Mouse (Mus musculus) gastrocnemius, postnatal 10 days (tissue): ENCODE results near the gene Xpnpep1. TPM values are rescaled to one million over a fixed set of nuclear protein-coding genes. Genes with fewer than 3 reads are reported as not detected.

Experiments
- DNase-seq: peaks from one replicate; pipeline ENCODE4 v3.0.0; 2021; ENCODE audit warnings: mixed read lengths
- total RNA-seq, 2 experiments: library from RNA; stranded (reverse); gene quantifications; 2 replicates each; pipeline ENCODE4 v1.2.3; 2021

The Xpnpep1 gene
- total RNA-seq, 2 experiments from 2014 or later: 70.7 to 83.8 TPM

DNA sequence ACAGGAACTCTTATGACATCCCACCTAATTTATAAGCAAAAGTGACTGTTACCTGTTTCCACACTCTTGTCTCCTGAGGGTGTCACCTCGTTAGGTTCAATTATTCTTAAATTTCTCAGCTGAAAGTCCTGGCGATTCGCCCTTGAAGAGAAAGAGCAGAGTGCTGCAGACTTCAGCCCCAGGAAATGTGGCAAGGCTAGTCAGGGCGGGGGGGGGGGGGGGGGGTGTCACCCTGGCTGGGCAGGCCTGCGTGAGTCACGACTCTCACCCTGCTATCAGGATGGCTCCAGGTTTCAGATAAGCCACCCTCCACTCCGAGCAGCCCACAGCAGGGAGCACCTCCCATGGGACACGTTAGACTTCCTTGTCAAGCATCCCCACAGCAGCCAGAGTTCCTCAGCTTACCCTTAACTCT is 8.1 kb downstream of the Xpnpep1 start:
- no peak for DNase-seq

DNA sequence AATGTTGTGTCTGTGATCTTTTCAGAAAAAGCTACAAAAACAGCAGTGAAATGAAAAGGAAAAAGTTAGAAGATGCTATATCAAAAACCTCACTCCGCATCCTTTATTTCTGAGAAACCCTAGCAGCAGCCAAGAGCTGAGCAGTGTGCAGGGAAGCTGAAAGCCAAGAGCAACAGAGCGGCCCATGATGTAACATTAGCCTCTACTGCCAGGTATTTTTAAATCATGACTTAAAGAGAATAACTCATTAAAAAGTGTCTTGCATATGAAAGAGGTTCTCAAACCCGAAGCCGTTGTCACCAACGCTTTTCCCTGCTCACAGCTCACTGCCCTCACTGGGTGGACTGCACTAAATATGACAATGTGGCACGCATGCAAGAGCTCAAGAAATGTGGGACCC is 9.7 kb downstream of the Xpnpep1 start:
- no peak for DNase-seq

DNA sequence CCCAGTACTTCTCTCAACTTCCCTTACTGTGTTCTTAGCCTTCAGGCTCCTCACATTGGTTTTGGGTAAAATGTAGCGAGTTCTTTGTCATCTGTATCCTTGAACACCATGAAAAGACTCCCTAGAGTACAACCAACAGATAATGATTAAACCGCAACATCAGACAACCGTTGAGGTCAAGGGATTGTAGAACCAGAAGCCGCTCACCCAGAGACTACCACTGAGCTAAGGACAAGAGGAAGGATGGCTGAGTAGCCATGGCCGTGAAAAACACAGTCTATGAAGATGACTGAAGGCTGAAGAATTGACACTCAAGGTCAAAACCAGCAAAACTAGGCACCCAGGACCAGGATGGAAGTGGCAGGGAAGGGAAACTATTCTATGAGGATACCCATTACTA is 10.3 kb downstream of the Xpnpep1 start:
- DNase-seq: no peak

DNA sequence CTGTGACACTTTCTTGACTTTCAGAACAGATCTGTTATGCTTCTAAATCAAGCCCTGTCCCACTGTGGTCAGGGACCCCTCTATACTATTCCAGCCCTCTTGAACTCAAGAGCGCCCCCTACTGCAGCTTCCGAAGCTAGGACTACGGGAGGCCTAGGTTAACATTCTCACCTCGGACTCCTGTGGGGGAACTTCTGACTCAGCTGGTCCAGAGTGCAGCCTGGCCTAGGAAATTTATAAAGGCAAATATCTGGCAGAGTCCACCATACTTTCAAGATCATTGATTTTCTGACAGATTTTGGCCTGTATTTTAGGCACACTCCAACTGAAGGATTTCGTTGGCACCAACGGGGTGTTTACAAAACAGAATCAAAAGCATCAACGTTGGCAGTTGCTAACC is 11.0 kb downstream of the Xpnpep1 start:
- DNase-seq: no peak

DNA sequence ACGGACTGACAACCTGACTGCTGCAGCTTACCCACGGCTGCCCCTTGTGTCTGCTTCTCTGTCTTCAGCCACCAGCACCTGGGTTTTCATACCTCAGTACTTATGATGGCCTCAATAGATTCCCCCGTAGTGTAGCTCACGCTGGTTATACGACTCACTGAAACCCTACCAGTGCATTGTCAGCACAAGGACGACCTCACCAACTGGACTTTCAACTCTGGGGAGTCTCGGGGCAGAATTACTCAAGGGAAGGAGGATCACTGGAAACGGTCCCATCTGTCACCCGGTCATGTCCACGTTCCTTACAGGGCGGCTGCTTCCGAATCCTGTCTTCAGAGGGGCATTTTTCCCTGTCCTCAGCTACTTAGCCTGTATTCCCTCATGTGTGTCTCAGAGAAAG is 11.8 kb downstream of the Xpnpep1 start:
- no peak for DNase-seq

DNA sequence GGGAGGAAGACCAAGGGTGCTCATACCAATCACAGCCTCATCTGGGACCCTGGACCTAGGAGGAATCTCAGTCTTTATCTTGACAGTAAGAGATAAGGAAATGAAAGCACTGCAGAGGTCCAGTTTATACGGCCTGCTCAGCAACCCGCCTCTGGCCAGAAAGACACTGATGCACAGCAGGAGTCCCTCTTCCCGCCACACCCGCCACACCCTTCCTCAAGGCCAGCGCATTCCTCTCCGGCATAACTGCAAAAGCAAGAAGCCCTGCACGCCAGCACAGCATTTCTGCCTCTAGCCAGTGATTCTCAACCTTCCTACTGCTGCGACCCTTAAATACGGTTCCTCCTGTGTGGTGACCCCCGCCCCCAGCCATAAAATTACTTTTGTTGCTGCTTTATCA is 16.8 kb downstream of the Xpnpep1 start:
- no peak for DNase-seq

DNA sequence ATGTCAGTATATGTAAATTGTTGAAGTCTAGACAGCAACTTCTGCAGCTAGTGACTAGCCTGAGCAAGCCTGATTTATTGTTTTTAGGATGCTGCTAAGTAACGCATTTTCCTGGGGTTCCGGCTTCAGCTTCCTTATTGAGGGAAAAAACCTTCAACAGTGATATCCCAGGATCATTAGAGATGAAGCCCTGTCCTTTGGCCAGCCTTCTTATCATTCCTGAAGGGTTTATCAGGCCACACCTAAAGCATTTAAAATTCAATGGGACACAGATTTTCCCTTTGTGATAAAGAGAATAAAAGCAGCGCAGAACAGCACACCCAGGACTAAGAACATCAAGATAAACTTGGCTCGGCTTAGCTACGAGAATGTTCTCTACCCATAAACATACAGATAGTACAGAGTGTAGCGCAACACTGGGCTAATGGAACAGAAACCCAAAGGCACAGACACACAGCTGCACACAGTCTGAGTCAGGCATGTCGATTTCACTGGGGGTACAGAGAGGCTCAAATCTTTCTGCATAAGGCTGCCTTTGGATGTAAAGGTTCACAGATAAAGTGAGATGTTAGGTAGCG is 17.9 kb downstream of the Xpnpep1 start:
- no peak for DNase-seq

DNA sequence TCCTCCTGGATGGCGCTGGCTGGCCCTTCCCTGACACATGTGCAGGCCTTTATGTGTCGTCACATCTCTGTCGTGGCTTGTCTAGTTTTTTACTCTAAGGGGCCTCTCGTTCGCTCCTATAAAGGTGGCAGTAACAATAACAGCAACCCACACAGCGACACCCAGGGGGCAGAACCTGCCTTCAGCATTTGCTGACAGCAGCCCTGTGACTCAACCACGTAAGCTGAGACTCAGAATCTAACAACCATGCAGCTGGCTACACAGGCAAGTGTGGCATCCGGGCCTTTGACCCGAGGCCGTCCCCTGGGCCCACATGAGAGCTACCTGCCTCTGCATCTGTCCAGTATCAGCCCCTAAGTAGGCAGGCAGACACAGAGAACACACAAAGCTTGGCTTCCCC is 18.5 kb downstream of the Xpnpep1 start:
- no peak for DNase-seq

DNA sequence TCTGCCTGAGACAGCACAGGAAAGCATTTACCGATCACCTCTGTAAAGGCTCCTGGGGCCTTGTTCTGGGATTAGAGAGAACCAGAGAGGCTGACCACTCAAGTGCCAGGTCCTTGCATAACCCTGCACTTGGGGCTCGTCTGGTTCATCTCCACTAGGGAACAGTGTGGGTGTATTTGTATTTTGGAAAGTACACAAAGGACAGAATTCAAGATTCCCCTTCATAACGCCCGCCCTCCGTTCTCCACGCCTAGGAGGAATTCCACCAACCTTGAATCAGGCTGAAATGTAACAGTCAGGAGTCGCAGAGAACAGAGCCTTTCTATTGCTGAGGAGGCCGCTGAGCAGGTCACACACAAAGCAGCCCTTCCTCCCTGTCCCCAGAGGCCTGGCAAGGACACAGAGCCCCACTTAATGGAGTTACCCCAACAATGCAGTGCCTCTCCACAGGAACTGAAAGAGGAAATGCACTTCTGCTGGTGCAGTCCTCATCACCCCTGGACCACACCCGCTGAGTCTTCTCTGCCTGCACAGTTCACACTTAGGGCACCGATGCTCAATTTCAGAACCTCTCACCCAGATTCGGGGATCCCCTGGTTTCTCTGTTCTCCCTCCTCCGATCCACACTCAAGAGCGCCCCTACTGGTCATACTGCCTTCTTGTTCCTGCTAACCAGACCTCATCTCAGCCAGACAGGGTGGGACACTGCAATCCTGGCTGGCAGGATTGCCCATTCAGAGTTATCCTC is 20.1 kb downstream of the Xpnpep1 start:
- DNase-seq: peak; percentile 69

DNA sequence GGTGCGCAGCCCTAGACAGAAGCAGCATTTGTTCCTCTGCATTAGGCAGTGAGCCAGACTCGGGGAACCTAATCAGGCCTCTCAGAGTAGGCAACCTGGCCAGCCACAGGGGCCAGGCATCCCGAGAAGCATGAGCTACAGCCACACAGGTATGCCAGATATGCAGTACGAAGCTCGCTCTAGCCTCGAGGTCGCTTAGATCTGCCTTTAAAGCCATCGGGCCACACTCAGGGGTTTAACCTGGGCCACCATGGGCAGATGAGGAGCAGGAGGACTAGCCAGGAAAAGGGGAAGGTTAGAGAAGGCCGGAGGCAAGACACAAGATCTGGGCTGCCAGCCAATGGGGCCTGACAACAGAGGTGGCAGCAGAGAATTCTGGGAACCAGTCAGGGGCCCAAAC is 22.1 kb downstream of the Xpnpep1 start:
- DNase-seq: peak; percentile 48

DNA sequence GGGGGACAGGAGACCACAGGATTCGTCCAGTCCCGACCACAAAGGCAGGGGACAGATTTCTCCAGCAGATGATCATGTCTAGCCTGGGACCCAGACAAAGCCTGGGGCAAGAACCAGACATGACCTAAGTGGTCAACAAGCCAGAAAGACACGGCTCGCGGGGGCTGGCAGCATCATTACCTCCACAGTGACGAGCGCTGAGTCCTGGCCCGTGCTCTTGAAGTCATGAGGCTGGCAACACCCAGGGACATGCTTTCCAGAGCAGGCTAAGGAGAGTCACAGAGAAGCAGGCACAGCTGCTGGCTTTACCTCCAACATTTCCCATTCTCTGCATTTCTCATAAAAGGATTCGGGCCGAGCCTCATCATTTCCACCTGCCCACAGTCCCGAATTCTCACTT is 22.8 kb downstream of the Xpnpep1 start:
- DNase-seq: no peak

DNA sequence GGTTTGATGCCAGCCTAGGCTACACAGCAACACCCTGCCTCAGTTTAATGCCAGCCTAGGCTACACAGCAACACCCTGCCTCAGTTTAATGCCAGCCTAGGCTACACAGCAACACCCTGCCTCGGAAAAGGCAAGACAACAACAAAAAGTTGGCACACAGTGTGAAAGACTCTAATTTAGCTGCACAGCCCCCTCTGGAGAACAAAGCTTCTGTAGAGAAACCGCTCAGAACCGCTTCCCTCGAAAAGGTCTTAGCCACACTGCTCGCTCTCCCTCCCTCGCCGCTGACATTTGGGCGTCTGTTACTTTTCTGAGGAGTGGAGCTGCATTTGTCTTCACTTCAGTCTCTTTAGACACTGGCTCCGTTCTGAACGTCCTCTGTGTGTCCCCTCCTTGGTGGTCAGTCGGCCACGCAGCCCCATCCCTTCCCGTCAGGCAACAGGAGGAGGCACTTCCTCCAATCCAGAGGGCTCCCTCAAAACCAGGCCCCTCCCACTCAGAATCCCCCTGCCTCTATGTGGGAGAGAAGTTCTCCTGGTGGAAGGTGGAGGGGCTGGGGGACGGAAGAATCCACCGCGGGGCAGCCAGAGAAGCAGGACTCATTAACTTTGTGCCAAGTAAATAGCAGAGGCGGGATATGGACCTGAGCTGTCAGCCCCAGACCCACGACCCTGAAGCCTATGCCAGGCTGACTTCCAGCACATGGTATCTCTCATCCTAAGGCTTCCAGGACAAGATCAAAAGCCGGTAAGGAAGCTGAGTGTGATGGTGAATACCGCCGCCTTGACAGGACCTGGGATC is 24.9 kb downstream of the Xpnpep1 start:
- DNase-seq: no peak

DNA sequence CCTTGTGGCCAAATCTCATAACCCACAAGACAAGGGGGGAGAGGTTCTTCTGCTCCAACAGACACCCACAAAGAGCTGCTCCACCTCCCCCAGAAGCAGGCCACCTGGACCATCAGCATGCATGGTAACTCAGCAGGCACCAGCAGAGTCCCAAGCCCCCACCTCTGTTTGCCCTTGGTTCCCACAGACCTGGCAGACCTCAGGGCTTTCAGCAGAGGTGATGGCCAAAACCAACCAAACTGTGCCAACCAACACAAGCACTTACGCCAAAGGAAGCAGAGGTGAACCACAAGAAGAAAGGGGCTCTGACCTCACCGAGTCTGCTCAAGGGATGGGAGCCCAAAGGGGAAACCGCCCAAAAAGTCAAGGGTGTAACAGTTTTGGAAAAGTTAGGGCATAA is 26.3 kb downstream of the Xpnpep1 start:
- DNase-seq: no peak

DNA sequence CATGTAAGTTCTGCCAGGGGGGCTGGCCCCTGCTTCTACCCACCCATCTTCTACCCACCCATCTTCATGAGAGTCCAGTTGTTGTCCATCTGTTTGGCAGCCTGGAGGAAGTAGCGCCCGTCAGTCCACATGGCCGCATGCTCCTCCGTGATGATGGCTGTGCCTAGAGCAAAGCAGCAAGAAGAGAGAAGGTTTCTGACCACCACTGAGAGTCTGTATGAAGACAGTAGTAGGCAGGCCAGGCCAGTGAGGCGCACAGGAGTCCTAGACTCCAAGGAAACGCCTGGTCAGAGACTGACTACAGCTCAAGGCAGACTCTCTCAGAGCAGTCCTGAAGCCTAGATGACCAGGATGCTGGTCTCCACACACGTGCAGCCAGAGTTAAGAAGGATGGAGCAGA is 26.7 kb downstream of the Xpnpep1 start:
- DNase-seq: no peak

DNA sequence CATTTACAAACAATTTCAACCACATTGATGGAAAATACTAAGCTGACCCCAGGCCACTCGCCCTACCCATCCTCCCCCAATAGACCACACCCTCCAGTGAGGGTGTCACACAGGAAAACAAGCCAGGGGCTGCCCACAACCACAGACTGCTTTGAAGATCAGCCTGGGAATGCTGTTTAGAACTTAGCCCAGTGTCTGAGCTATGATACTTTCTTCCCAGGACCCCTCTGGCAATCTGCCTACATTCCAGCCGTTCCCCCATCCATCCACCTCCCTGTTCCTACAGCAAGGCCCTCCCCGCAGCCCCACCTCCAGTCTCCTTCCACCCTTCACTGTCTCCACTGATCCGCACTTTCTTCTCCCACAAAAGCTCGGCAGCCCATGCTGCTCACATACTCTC is 29.1 kb downstream of the Xpnpep1 start:
- no peak for DNase-seq

DNA sequence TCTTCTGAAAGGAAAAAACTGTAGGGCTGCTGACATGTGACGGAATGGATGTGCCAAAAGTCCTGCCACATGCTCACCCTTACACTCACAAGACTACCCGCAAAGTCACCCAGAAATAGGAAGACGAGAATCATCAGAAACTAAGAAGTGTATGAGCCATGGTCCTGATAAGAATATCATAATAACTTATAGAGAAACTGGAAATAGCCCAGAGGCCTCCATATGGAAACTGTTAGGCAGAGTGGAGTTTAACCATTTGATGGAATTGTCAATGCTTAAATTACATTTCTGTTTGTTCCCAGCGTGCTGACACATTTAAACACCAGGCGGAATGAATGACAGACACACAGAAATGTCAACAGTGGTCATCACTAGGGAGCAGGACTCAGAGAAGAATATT is 31.1 kb downstream of the Xpnpep1 start:
- DNase-seq: no peak

DNA sequence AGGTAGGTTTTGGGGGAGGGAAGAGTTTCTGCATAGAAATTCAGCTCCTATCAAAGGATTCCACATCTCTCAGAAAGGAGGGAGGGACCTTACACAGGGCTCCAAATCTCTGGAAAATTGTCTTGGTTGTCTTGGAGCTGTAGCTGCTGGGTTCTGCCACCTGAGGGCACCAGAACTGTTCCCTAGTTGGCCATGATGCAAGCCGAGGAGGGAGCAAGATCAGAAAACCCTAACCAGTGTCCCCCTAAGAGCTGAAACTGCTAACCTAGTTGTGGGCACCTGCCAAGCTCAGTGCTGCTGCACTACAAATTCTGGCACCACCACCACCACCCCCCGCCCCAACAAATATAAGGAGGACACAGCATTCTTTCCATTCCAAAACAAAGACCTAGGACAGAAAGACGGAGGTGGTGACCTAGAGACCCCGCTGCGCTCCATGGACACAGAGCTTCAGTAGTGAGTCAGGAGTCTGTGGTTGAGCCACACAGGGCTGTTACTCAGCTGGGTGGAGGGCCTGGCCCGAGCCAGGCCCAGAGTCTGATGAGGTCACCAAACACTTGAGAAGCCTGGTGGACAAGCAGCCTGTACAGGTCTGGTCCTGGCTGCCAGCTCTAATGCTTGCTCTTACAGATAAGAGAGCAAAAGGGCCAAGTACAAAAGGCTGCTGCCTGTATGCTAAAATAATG is 31.9 kb downstream of the Xpnpep1 start:
- peak; percentile 55 for DNase-seq

DNA sequence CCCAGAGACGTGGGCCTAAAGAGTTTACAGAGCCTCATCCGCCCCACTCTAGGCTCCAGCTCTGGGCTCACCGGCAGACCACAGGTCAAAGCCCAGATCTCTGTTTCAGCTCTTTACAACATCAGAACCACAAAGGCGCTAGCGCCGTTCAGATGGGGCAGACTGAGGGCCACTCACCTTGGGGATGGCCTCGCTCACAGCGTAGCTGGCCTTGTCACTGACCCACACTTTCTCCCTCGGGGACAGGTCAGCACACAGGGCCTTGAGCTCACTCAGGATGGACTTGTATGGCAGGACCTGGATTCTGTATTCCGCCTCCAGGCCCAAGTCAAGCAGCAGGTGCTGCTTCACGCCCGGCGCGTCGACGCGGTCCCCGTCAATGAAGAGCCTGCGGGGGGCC is 34.0 kb downstream of the Xpnpep1 start:
- DNase-seq: no peak

DNA sequence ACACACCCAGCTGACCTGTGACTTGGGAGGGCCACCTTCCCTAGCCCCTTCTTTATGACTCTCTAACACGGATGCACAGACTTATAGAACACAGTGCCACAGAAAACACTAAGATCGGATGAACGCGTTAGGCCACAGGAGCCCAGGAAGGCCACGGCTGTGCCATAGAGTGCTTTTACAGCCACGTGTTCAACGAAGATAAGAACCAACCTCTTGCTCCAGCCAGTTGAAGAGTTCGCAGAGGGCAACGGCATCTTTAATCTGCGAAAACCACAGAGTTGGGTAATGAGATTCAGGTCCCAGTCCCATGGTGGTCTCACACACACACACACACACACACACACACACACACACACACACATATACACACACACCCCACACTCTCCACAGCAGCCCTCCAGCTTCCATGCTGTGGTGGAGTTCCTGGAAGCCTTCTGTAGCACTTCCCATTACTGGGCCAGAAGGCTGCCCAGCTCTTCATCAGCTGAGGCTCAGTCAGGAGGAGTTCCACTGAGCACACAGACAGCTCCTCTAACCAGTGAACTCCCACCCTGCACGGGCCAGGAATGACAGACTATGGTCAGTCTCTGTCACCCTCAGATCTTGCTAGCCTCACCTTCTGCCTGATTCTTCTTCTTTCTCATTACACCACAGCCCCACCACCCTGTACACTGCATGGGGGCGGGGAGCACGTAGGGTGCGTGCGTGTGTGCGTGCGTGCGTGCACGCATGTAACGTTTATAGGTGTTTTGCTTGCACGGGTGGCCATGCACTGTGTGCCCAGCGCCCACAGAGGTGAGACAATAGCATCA is 36.3 kb downstream of the Xpnpep1 start:
- DNase-seq: no peak

DNA sequence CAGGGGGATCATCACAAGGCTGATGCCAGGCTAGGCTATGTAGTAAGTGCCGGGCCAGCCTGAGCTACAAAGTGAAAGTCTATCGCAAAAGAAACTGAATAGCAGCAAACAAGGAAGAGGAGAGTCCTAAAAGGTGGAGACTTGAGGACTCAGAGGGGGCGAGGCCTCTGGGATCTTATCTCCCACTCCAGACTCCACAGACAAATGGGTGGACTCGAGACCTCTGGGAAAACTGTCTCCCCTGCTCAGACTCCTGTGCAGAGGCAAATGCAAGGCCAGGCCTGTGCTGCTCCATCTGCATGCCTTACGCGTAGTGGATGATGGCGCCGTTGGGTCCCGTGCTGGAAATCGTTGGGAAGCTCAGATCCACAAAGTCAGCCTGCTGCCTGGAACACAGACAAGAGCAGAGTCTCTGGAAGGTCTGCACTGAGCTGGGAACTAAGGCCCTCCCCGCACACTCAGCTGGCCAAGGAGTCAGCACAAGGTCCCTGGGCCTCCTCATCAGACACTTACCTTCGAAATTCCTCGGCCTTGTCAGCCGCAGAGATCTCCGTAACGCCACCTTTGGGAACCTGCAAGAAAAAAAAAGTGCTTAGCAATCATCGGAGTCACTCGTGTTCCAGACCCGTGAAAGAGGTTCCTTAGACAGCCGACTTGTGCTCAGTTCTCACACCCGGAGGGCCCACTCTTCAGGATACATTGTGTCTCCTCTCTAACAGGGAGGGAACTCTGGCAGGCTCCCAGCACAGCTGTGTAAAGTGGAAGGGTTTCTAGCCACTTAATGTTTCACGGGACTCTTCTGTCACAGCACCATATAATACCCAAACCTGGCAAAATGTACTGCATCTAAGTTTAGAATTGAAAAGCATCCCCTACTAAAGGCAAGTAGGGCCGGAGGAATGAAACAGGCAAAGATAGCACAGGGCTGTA is 37.6 kb downstream of the Xpnpep1 start:
- DNase-seq: peak; percentile 72
